ENCODE assay signal across 9 mouse cellular contexts in genomic region chr11:83066640-83067531, GRCm38 (mm10). TPM values are rescaled to one million over a fixed set of nuclear protein-coding genes. Genes with fewer than 3 reads are reported as not detected.
DNase-seq lines count a peak whose midpoint lies in the region; ATAC-seq lines count a peak whose summit lies in the region.
"Had no signal": no experiment of that assay in that cellular context is flagged by ENCODE, and none has a peak within 500 bp of the region (broad histone marks: within the 10 kb centered on the region; RNA-seq: fewer than 3 reads in every experiment).

No protein-coding gene starts in this region.

- no peak for DNase-seq in kidney, postnatal 4 days
- peak; percentile 27 for DNase-seq in adrenal gland, adult 8-10 months
- no peak for DNase-seq in urinary bladder, postnatal 14 days (ENCODE audit: low spot score)
- no peak for DNase-seq in urinary bladder, postnatal 10 days (ENCODE audit: low spot score)

- H3K4me3 ChIP-seq in kidney, embryonic 15.5 days (replicated peaks): no peak overlapping the region
- no peak overlapping the region for H3K4me3 ChIP-seq in heart, embryonic 12.5 days
- peak overlapping the region; percentile 88 for H3K4me3 ChIP-seq in megakaryocyte, embryonic 14.5 days (replicated peaks)

- 0 out of 2 replicates have a peak overlapping the region, but pooled peaks have one; percentile 0 for H3K4me2 ChIP-seq in kidney, embryonic 15.5 days
- H3K4me2 ChIP-seq in heart, embryonic 12.5 days: peak overlapping the region; percentile 35

- H3K4me1 ChIP-seq in kidney, embryonic 15.5 days: peaks cover 14% of the 10 kb centered on the region; the same call in 1 of the 2 replicates
- H3K4me1 ChIP-seq in heart, embryonic 12.5 days (replicated peaks): peaks cover 23% of the 10 kb centered on the region
- peaks cover 47% of the 10 kb centered on the region for H3K4me1 ChIP-seq in megakaryocyte, embryonic 14.5 days

- 55% methylated on average over 11 of the region's 11 CpGs for WGBS in kidney, embryonic 15.5 days
- 47% methylated on average over 11 of the region's 11 CpGs for WGBS in heart, embryonic 12.5 days

- no peak overlapping the region for H3K27ac ChIP-seq in kidney, embryonic 15.5 days
- H3K27ac ChIP-seq in heart, embryonic 12.5 days (ENCODE audit: poor library complexity, severe bottlenecking): no peak overlapping the region

- H3K36me3 ChIP-seq in kidney, embryonic 15.5 days: no peaks in the 10 kb centered on the region
- H3K36me3 ChIP-seq in heart, embryonic 12.5 days: no peaks in the 10 kb centered on the region
- H3K36me3 ChIP-seq in megakaryocyte, embryonic 14.5 days (replicated peaks; ENCODE audit: low read length): peaks cover 26% of the 10 kb centered on the region

- H3K27me3 ChIP-seq in kidney, embryonic 15.5 days: no peaks in the 10 kb centered on the region
- no peaks in the 10 kb centered on the region for H3K27me3 ChIP-seq in heart, embryonic 12.5 days (replicated peaks)
- H3K27me3 ChIP-seq in megakaryocyte, embryonic 14.5 days (replicated peaks): no peaks in the 10 kb centered on the region

- H3K9me3 ChIP-seq in kidney, embryonic 15.5 days (replicated peaks): no peaks in the 10 kb centered on the region
- H3K9me3 ChIP-seq in heart, embryonic 12.5 days (replicated peaks): no peaks in the 10 kb centered on the region; the same call in 1 of the 2 replicates
- H3K9me3 ChIP-seq in megakaryocyte, embryonic 14.5 days: no peaks in the 10 kb centered on the region

- no peak overlapping the region for H3K9ac ChIP-seq in kidney, embryonic 15.5 days
- H3K9ac ChIP-seq in heart, embryonic 12.5 days: no peak overlapping the region

- ATAC-seq in kidney, embryonic 15.5 days (replicated peaks; ENCODE audit: low FRiP score): no peak
- ATAC-seq in heart, embryonic 12.5 days (ENCODE audit: insufficient number of reproducible peaks, low FRiP score): no peak; the same call in 1 of the 2 replicates
- ATAC-seq in cerebellum, adult (ENCODE audit: insufficient number of reproducible peaks, low FRiP score, low TSS enrichment): no peak

RNA-seq across cellular contexts. Expression of gene Slfn2, which starts 2.0 kb away (rescaled TPM):
- 4.0 and 4.4 TPM in 2 replicates for polyA plus RNA-seq in kidney, embryonic 15.5 days (2015; fragmentation: Nextera tagmentation; extraction: Ambion mirVana)
- 1 to 10 TPM; 4.8 to 7.0 (median 6.1) TPM for total RNA-seq in adrenal gland, adult 8-10 months (2022)
- 2.6 and 3.4 TPM in 2 replicates for polyA plus RNA-seq in heart, embryonic 12.5 days (2016; fragmentation: Nextera tagmentation; extraction: Ambion mirVana)
- 9.0 TPM in 1 of 2 replicates, not detected in the other for polyA plus RNA-seq in megakaryocyte, embryonic 14.5 days (2012; ENCODE audit: insufficient read depth, low replicate concordance)

RNA-seq across cellular contexts. Expression of gene Slfn8, which starts 46.3 kb away (rescaled TPM):
- 0.54 and 0.58 TPM in 2 replicates for polyA plus RNA-seq in kidney, embryonic 15.5 days (2015; fragmentation: Nextera tagmentation; extraction: Ambion mirVana)
- 1 to 10 TPM; 1.9 to 5.4 (median 3.5) TPM for total RNA-seq in adrenal gland, adult 8-10 months (2022)
- polyA plus RNA-seq in heart, embryonic 12.5 days (2016; fragmentation: Nextera tagmentation; extraction: Ambion mirVana): 0.26 and 0.36 TPM in 2 replicates
- polyA plus RNA-seq in megakaryocyte, embryonic 14.5 days (2012; ENCODE audit: insufficient read depth, low replicate concordance): 1.3 TPM in 1 of 2 replicates, not detected in the other

RNA-seq across cellular contexts. Expression of gene Slfn1, which starts 49.8 kb away (rescaled TPM):
- 0.28 and 0.31 TPM in 2 replicates for polyA plus RNA-seq in kidney, embryonic 15.5 days (2015; fragmentation: Nextera tagmentation; extraction: Ambion mirVana)
- under 1 TPM; 0.14 to 0.38 (median 0.24) TPM for total RNA-seq in adrenal gland, adult 8-10 months (2022)
- polyA plus RNA-seq in heart, embryonic 12.5 days (2016; fragmentation: Nextera tagmentation; extraction: Ambion mirVana): not detected in 2 replicates
- polyA plus RNA-seq in megakaryocyte, embryonic 14.5 days (2012; ENCODE audit: insufficient read depth, low replicate concordance): 0.28 TPM in 1 of 2 replicates, not detected in the other
- polyA plus RNA-seq: limb, embryonic 11.5 days had no signal
